Mouse (Mus musculus) intestine, postnatal 0 days (tissue): ENCODE results near the gene 1810049J17Rik. TPM values are rescaled to one million over a fixed set of nuclear protein-coding genes. Genes with fewer than 3 reads are reported as not detected.

Experiments used
- ATAC-seq: fragments of 200-750 bp; cut with Nextera tagmentation; 2 replicates; pipeline ENCODE4 v1.8.0; 2017; ENCODE audit warnings: mild to moderate bottlenecking, moderate TSS enrichment, moderate library complexity
- H3K27ac ChIP-seq: fragments of 300-500 bp; sonication (generic); 2 replicates; pipeline ENCODE4 v1.5.1; 2014; ENCODE audit warnings: mild to moderate bottlenecking, low read depth, low read length, moderate library complexity
- H3K27me3 ChIP-seq: fragments of 300-500 bp; sonication (generic); replicated peaks from 2 replicates; pipeline ENCODE4 v1.6.1; 2014; ENCODE audit warnings: low read length, mixed read lengths; ENCODE audit not compliant: control insufficient read depth, insufficient read depth
- H3K36me3 ChIP-seq: fragments of 300-500 bp; sonication (generic); 2 replicates; pipeline ENCODE4 v1.6.1; 2014; ENCODE audit warnings: mild to moderate bottlenecking, moderate library complexity; ENCODE audit not compliant: control insufficient read depth, insufficient read depth
- H3K4me1 ChIP-seq: fragments of 300-500 bp; sonication (generic); replicated peaks from 2 replicates; pipeline ENCODE4 v1.6.1; 2014; ENCODE audit warnings: antibody characterized with exemption, low read length, mixed read lengths; ENCODE audit not compliant: control insufficient read depth, insufficient read depth
- H3K4me2 ChIP-seq: fragments of 300-500 bp; sonication (generic); replicated peaks from 2 replicates; pipeline ENCODE4 v1.6.1; 2014; ENCODE audit warnings: low read depth, mild to moderate bottlenecking, moderate library complexity
- H3K4me3 ChIP-seq: fragments of 300-500 bp; sonication (generic); 2 replicates; pipeline ENCODE4 v1.5.1; 2014; ENCODE audit warnings: low read depth, low read length
- H3K9ac ChIP-seq: fragments of 300-500 bp; sonication (generic); 2 replicates; pipeline ENCODE4 v1.6.1; 2014; ENCODE audit warnings: mild to moderate bottlenecking, low read depth, low read length
- H3K9me3 ChIP-seq: fragments of 300-500 bp; sonication (generic); 2 replicates; pipeline ENCODE4 v1.6.1; 2016; ENCODE audit warnings: mixed run types; ENCODE audit not compliant: control insufficient read depth
- CTCF ChIP-seq: sonication (generic); IDR thresholded peaks from 2 replicates; pipeline ENCODE4 v1.5.1; 2016; ENCODE audit warnings: low read depth, mild to moderate bottlenecking, control low read depth, antibody characterized with exemption, moderate library complexity
- WGBS: fragments of 180-500 bp; shearing (Covaris S2); extraction: QIAGEN DNeasy Blood & Tissue Kit; methylation state at CpG from one replicate; pipeline ENCODE4 v1.1.7; 2014; 5-methylcytosine and 5-hydroxymethylcytosine counted together
- polyA plus RNA-seq: library from polyadenylated mRNA; unstranded; fragments of >200 nt; fragmentation: Nextera tagmentation; extraction: Ambion mirVana; gene quantifications from 2 replicates; pipeline ENCODE4 v1.2.1, GENCODE M21; 2015

1810049J17Rik gene
- polyA plus RNA-seq, 1 experiment from 2014 or later = 6.5 TPM

DNA sequence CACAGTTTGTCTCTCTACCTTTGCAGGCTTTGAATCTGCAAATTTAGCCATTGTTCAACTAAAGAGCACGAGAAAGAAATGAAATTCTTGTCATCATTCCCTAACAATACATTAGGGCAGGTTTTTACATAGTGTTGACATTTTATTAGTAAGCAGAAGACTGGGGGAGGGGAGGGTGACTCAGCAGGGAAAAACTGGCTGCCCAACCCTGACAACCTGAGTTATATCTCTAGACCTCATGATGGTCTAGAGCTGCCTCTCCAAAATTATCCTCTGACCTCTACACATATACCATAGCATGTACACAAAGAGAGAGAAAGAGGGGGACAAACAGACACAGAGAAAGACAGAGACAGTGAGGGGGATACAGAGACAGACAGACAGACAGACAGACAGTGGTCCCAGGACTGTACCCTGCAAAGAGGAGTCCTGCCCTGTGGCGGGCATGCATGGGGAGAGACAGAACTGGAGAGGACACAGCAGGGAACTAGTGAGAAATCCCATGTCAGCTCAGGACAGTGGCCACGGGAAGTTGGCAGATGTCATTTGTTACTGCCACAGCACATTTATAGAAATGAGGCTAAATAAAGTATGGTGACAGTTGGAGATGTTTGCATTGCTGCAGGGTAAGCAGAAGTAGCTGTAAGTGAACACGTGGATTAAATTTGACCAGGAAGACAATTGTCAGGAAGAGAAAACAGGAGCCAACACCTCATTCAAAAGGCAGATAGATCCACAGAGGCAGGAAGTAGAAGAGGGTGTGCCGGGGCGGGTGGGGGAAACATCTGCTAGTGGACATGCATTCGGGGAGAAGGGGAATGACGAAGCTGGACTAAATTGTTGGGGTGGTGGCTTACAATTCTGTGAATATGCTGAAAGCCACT lies 15.3 kb downstream of the 1810049J17Rik start:
- Histone ChIP-seq H3K36me3 (no peaks in the 10 kb centered on the region), H3K27ac (no peak overlapping the region), H3K9ac (no peak overlapping the region), H3K4me2 (no peak overlapping the region), H3K27me3 (no peaks in the 10 kb centered on the region), H3K4me3 (no peak overlapping the region), H3K4me1 (no peaks in the 10 kb centered on the region), H3K9me3 (no peaks in the 10 kb centered on the region)
- no peak for TF ChIP-seq CTCF
- WGBS = 40% methylated on average over 8 of the region's 8 CpGs
- ATAC-seq = peak; percentile 22; the same call in 1 of the 2 replicates

DNA sequence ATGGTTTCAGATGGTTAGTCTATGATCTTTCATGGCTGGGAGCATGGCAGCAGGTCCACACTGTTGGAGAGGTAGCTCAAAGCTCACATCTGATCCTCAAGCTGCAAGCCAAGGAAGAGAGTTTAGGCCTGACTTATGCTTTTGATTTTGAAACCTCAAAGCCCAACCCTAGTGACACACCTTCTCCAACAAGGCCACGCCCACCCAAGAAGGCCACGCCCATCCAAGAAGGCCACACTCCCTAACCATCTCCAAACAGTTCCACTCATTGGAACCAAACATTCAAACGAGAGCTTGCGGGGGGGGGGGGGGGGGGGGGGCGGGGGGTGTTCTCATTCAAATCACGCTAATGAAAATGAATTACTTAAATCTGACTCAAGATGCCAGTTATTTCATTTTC lies 19.9 kb downstream of the 1810049J17Rik start:
- H3K4me2 ChIP-seq = no peak overlapping the region
- no peaks in the 10 kb centered on the region for H3K9me3 ChIP-seq
- no peak overlapping the region for H3K27ac ChIP-seq
- ATAC-seq = no peak
- H3K9ac ChIP-seq = no peak overlapping the region
- no peaks in the 10 kb centered on the region for H3K4me1 ChIP-seq
- 65% methylated on average over 4 of the region's 6 CpGs for WGBS
- TF ChIP-seq CTCF = no peak
- no peak overlapping the region for H3K4me3 ChIP-seq
- H3K27me3 ChIP-seq = no peaks in the 10 kb centered on the region
- H3K36me3 ChIP-seq = no peaks in the 10 kb centered on the region

DNA sequence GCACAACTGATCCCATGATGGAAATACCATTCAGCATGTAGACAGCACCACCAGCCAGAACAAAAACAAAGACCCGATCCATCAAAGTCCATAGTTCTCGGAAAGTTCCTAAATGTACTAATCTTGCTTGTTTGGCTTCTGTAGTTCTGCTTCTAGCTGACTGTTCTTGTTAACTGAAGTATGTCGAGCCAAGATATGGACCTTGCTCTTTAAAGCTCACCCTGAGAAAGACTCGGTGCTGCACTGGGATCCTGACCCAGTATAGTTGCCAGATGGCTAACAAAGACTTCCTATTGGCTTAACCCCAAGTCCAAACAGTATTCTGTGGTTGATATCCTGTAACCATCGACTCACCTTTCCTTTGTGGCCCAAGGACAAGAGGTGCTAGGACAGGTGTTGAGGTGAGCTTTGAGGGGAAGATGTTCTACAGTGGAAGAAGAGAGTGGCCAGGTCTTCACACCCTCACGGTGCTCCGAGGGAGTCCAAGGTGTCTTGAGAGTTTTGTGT lies 23.4 kb downstream of the 1810049J17Rik start:
- Histone ChIP-seq H3K9ac (no peak overlapping the region), H3K4me1 (no peaks in the 10 kb centered on the region), H3K4me2 (no peak overlapping the region), H3K36me3 (no peaks in the 10 kb centered on the region), H3K4me3 (no peak overlapping the region), H3K27me3 (no peaks in the 10 kb centered on the region), H3K27ac (no peak overlapping the region), H3K9me3 (no peaks in the 10 kb centered on the region)
- no peak for ATAC-seq
- TF ChIP-seq CTCF = no peak
- 82% methylated on average over 7 of the region's 7 CpGs for WGBS

GRCm38 (mm10) chr15:12296228-12296627 lies 25.5 kb downstream of the 1810049J17Rik start:
- no peak for TF ChIP-seq CTCF
- no peak overlapping the region for H3K4me2 ChIP-seq
- no peaks in the 10 kb centered on the region for H3K27me3 ChIP-seq
- ATAC-seq = no peak
- no peak overlapping the region for H3K27ac ChIP-seq
- WGBS = 63% methylated on average over 2 of the region's 2 CpGs
- no peaks in the 10 kb centered on the region for H3K4me1 ChIP-seq
- no peaks in the 10 kb centered on the region for H3K9me3 ChIP-seq
- no peaks in the 10 kb centered on the region for H3K36me3 ChIP-seq
- H3K9ac ChIP-seq = no peak overlapping the region
- H3K4me3 ChIP-seq = no peak overlapping the region

DNA sequence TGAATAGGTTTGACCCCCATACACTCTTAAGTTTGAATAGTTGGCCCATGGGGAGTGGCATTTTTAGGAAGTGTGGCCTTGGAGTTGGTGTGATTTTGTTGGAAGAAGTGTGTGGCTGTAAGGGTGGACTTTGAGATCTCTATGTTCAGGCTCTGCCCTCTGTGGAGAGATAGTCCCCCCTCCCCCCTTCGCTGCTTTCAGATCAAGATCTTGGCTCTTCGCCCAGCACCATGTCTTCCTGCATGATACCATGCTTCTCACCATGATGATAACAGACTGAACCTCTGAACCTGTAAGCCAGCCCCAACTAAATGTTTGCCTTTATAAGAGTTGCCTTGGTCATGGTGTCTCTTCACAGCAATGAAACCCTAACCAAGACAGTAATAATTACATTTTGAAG lies 29.9 kb downstream of the 1810049J17Rik start:
- Histone ChIP-seq H3K4me2 (no peak overlapping the region), H3K9me3 (no peaks in the 10 kb centered on the region), H3K4me1 (no peaks in the 10 kb centered on the region), H3K9ac (no peak overlapping the region), H3K36me3 (no peaks in the 10 kb centered on the region), H3K27ac (no peak overlapping the region), H3K4me3 (no peak overlapping the region), H3K27me3 (no peaks in the 10 kb centered on the region)
- no peak for ATAC-seq
- 65% methylated on average over 2 of the region's 2 CpGs for WGBS
- TF ChIP-seq CTCF = no peak

DNA sequence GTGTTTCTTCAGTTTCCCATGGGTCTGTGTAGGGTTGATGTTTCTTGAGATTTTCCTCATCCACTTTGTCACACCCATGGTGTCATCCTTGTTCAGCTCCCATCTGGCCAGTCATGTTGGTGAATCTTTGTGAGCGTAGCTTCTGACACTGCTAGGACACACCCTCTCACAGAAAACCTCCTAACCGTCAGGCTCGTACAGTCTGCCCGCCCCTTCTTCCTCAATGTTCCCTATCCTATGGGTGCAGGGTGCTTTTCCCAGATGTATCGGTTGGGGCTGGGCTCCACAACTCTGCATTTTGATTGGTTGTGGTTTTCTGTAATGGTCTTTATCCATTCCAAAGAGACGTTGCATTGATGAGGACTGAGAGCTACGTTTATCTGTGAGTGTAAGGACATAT lies 31.4 kb downstream of the 1810049J17Rik start:
- ATAC-seq = no peak

More for the DNA sequence above, 31.4 kb downstream of the 1810049J17Rik start:
- H3K27me3 ChIP-seq = no peaks in the 10 kb centered on the region
- H3K9ac ChIP-seq = no peak overlapping the region
- no peak overlapping the region for H3K4me3 ChIP-seq
- TF ChIP-seq CTCF = no peak
- H3K9me3 ChIP-seq = no peaks in the 10 kb centered on the region
- no peaks in the 10 kb centered on the region for H3K36me3 ChIP-seq
- no peak overlapping the region for H3K4me2 ChIP-seq
- no peaks in the 10 kb centered on the region for H3K4me1 ChIP-seq
- H3K27ac ChIP-seq = no peak overlapping the region
- 84% methylated on average over 7 of the region's 7 CpGs for WGBS
